Mouse (Mus musculus) Muller cell, postnatal 12 days (primary cell): ENCODE measurements around the gene Snrpg.
A peak's percentile ranks its signal among the peaks of the same experiment; 100 is the strongest.

Experiments used
- DNase-seq: peaks from one replicate; pipeline ENCODE4 v3.0.0-alpha.2; 2015; ENCODE audit errors: inconsistent ontology term

The Snrpg gene

GRCm38 (mm10) chr6:86398986-86399385 lies 27.9 kb downstream of the Snrpg start:
- DNase-seq = no peak

- DNase-seq = no peak
Measured at GRCm38 (mm10) chr6:86399995-86400394, 28.9 kb downstream of the Snrpg start.

DNA sequence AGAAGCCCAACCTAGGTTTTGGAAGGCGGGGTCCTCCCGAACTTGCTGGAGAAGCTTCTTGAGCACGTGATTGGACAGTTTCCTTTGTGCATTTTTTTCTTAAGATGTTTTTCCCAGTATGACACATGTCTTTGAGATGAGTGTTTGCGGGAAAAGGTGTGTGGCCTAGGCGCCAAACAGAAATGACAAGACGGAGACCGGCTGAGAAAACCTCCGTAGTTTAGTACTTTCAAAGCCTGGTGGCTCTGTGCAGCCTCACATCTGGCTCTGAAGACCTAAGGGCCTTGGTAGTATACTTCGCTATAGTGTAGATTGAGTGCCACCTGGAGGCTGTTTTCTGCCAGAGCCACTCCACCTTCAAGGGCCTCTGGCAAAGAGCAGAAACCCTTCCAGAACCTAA lies 29.9 kb downstream of the Snrpg start:
- peak; percentile 47 for DNase-seq

- no peak for DNase-seq
Measured at GRCm38 (mm10) chr6:86402681-86403607, 31.8 kb downstream of the Snrpg start.

GRCm38 (mm10) chr6:86403728-86404099 lies 32.6 kb downstream of the Snrpg start:
- DNase-seq = no peak

- peak; percentile 98 for DNase-seq
Measured at GRCm38 (mm10) chr6:86404100-86404861, 33.2 kb downstream of the Snrpg start, which contains the start of gene Tia1. Gene Tia1 (plus strand): TSS chr6:86404219.

DNA sequence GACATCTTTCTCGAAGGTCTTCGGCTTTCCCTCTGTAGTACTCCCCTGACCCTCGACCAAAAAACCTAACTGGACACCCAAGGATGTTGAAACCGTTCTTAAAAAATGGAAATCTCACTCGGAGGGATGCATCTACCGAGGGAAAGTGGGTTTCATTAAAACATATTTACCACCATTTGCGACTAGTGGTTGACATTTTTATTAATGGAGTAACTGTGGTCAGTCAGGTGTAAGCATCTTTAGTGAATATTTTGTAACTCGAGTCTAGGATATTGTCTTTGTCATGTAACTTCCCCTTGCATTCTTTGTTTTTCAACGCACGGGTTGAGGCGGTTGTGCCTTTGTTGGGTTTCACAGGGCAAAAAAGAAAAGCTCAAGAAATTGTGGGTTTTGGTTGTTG lies 33.9 kb downstream of the Snrpg start:
- peak; percentile 43 for DNase-seq

DNA sequence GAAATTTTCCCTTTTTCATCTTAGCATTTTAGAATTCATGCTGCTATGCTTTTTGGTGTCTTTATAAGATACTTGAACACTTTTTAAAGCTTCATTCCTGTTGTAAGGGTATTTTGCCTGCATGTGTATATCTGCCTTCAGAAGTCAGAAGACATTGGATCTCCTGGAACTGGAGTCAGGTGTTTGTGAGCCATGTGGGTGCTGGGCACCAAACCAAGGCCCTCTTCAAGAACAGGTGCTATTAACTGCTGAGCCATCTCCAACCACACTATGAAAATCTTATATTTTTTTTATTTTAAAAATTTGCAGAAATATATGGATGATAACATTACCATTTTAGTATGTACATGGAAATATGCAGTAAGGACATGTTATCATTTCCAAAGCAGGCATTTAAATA lies 35.2 kb downstream of the Snrpg start:
- DNase-seq = no peak

GRCm38 (mm10) chr6:86418711-86419110 lies 47.6 kb downstream of the Snrpg start:
- no peak for DNase-seq

GRCm38 (mm10) chr6:86419239-86419638 lies 48.1 kb downstream of the Snrpg start:
- DNase-seq = no peak

- no peak for DNase-seq
Measured at GRCm38 (mm10) chr6:86420491-86420890, 49.4 kb downstream of the Snrpg start.

DNA sequence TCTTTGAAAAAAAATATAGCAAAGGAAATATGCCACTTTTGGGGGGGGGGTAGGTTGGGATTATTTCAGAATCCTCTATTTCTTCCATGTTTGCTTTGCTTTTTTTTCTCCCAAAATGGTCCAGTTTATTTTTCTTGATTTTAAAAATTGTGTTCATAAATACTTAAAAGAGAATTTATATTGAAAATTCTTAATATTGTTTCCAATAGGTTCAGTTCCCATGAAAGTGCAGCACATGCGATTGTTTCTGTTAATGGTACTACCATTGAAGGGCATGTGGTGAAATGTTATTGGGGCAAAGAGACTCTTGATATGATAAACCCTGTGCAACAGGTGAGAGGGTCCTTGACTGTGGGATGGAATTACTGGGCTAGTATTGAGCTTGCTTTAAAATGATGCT lies 55.3 kb downstream of the Snrpg start, which contains the start of gene Gm44790:
TSS of gene Gm44790 (plus strand) at position 301 of the 400 bp plus-strand sequence.
- DNase-seq = no peak
